Mouse (Mus musculus) large intestine, adult 2 months (tissue): ENCODE results near the gene Pdzd7. TPM values are rescaled to one million over a fixed set of nuclear protein-coding genes. Genes with fewer than 3 reads are reported as not detected.

Experiments
- DNase-seq: peaks from one replicate; pipeline ENCODE4 v3.0.0-alpha.2; 2012; ENCODE audit warnings: low read depth, low spot score
- WGBS: fragments of 180-500 bp; shearing (Covaris S2); methylation state at CpG from one replicate; pipeline ENCODE4 v1.1.7; 2018; 5-methylcytosine and 5-hydroxymethylcytosine counted together
- polyA plus RNA-seq: library from polyadenylated mRNA; depleted of rRNA; stranded (reverse); fragments of >200 nt; gene quantifications from 2 replicates; pipeline ENCODE4 v1.2.3, GENCODE M21; 2012; rRNA removed

The Pdzd7 gene
- polyA plus RNA-seq, 1 experiment: 0.19 TPM

DNA sequence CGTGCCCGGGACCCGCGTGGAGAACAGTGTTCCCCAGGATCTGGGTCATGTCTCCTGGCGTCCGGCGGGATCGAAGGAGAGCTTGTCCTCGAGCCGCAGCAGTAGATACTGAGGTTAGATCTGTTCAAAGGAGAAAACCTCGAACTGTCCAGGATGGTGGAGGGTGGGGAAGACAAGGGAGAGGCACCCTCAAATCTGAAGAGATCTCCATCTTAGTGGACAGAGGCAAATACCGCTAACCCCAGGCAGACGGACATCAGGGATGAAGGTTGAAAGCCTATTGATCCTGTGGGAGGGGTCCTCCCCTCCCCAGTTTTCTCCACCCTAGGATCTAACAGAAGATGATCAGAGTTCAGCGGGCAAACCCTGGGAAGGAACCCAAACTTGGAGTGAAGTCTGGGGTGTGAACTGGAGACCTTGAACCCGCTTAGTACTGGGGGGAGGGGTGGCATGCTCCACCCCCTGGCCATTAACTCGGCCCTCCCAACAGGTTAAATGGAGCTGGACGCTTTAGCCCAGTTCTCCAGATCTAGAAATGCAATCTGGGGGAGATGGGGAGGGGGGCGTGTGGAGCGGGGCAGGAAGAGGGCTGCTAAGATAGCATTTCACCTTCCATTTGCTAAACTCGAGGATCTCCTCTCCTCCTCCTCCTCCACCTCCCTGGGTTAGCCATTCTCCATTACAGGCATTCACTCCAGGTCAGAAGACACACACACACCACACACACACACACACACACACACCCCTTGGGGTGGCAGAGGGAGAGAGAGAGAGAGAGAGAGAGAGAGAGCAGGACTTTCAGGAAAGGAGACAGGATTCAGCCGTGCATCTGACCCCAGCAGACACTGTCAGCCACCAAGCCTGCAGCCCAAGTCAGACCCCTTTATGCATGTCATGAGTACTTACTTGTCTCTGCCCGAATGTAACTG lies 55.7 kb downstream of the Pdzd7 start:
- WGBS: 10% methylated on average over 22 of the region's 22 CpGs
- no peak for DNase-seq

DNA sequence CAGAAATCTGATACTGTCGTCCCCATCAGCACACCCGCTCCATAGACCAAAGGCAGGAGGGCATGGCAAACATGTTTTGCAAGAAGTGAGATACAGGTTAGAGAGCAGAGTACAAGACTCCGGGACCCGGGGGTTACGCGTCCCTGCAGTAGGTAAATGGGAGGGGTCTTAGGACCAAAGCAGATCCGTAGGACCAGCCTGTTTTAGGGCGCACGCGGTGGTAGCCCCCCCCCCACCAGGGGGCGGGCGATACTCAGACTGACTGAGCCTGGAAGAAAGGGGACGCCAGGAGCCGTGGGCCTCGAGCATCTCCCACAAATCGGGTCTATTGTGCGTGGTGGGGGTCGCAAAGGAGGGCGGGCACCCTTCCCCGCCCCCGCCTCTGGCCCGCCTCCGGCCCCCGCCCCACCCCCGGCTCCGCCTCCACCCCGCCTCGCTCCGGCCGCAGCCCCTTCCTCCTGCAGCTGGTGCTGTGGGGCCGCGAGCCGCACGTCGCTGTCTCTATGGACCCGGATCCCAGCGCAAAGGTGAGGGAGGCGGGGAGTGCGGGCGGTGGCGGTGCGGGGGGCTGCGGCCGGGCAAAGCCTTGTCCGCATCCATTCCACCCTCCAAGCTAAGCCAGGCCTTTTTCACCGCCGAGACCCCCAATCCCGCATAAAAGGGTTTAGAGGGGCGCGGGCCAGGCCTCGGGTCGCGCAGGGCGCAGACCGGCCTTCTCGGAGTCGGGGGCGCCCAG lies 56.5 kb downstream of the Pdzd7 start, which contains the start of gene Sema4g:
Gene Sema4g, plus strand, starts transcription at position 271 of the 736 bp plus-strand sequence.
- DNase-seq: no peak
- under 1% methylated on average over 58 of the region's 58 CpGs for WGBS

DNA sequence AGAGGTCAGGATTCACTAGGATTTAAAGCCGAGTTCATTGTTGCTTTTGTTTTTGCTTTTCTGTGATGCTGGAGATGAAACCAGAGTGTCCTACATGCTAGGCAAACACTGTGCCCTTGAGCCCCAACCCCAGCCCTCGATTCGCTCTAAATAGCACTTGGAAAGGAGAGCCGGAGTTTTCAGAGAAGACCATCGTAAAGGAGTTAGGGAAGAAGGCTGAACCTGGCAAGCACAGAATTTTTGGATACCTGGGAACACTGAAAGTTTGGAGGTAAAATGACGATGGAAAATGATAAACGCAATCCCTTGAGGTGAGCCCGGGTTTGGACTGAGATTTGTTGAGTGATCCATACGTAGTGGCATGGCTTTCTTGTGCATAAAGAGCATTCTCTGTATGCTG lies 57.2 kb downstream of the Pdzd7 start:
- WGBS: 27% methylated on average over 9 of the region's 9 CpGs
- no peak for DNase-seq

DNA sequence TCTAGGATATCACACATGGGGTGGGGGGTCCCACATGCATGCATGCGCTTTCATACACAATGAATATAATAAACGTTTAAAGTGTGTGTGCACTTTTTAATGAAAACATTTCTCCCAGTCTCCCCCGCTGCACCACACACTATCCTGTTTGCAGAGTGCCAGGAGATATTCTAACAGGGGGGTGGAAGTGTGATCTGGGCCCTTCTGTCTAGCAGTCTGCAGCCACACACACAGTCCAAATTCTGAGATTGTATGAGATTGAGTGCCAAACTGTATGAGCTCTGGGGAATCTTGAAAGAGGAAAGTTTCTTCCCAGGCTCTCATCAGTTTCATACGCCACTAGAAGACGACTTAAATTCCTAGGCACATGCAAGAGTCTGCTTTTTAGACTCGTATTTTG lies 57.7 kb downstream of the Pdzd7 start:
- no peak for DNase-seq

DNA sequence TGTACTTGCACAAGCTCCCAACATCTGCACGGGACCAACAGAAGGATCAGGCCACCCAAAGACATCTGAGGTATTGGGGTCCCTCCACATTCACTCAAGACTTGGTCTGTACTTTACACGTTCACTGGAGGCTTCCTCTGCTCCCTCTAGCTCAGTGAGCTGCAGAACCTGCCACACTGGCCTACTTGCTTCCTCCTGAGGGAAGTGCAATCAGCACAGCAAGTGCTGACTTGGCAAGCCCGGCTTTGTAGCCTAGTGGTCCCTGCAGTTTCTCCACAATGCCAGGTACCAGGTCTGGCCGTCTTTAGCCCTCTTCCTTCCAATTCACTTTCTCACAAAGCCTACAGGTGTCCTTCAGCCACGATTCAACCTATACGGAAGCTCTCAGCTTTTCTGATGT lies 58.5 kb downstream of the Pdzd7 start:
- no peak for DNase-seq

More for the DNA sequence above, 57.7 kb downstream of the Pdzd7 start:
- WGBS: 55% methylated on average over 6 of the region's 6 CpGs

GRCm38 (mm10) chr19:44985159-44985988 lies 60.1 kb downstream of the Pdzd7 start:
- no peak for DNase-seq
- WGBS: 20% methylated on average over 5 of the region's 5 CpGs

More for the DNA sequence above, 58.5 kb downstream of the Pdzd7 start:
- WGBS: 32% methylated on average over 6 of the region's 6 CpGs

GRCm38 (mm10) chr19:44984420-44984819 lies 61.1 kb downstream of the Pdzd7 start:
- DNase-seq: no peak
- 71% methylated on average over 4 of the region's 4 CpGs for WGBS

- no peak for DNase-seq
- whole genome bisulfite sequencing: 41% methylated on average over 6 of the region's 6 CpGs
These were observed 62.2 kb downstream of the Pdzd7 start for GRCm38 (mm10) chr19:44983366-44983765.

GRCm38 (mm10) chr19:44982477-44983115 lies 62.9 kb downstream of the Pdzd7 start:
- WGBS: 19% methylated on average over 7 of the region's 7 CpGs
- DNase-seq: no peak

DNA sequence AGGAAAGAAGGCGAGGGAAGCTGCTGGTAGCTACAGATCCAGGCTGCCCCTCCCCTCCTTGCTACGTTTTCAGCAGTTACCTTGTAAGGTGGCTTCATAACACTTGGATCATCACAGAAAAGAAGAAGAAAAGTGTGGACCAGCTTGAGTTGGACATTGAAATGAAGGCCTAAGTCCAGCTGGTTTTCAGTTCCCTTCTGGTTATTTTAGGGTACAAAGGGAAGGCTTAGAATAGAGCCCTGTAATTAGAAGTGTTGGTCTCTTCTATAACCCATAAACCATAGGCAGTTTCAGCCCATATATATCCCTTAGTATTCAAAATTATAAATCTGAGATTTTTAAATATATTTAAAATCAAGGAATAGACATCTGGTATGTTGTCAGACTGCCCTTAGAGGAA lies 64.7 kb downstream of the Pdzd7 start:
- WGBS: 74% methylated on average over 2 of the region's 2 CpGs
- DNase-seq: no peak

- no peak for DNase-seq
- WGBS: 38% methylated on average over 6 of the region's 6 CpGs
These were observed 68.4 kb downstream of the Pdzd7 start for GRCm38 (mm10) chr19:44977148-44977547.

Other genes with a start within 250 kb of the Pdzd7 start
- 5.0 and 13.5 TPM in 2 replicates for gene Slf2, start 114.6 kb downstream of the Pdzd7 start, polyA plus RNA-seq
- 200 and 362 TPM in 2 replicates for gene Sema4g, start 56.6 kb downstream of the Pdzd7 start, polyA plus RNA-seq
- 10.2 and 11.4 TPM in 2 replicates for gene Twnk, start 40.1 kb downstream of the Pdzd7 start, polyA plus RNA-seq
- 73.1 and 85.3 TPM in 2 replicates for gene Mrpl43, start 39.3 kb downstream of the Pdzd7 start, polyA plus RNA-seq
- 34.7 and 39.6 TPM in 2 replicates for gene Lzts2, start 31.3 kb downstream of the Pdzd7 start, polyA plus RNA-seq
- 10.2 and 11.4 TPM in 2 replicates for gene Sfxn3, start 1.8 kb upstream of the Pdzd7 start, polyA plus RNA-seq
- gene Kazald1, start 29.5 kb upstream of the Pdzd7 start, polyA plus RNA-seq: 1.1 and 1.6 TPM in 2 replicates
- gene Tlx1, start 105.0 kb upstream of the Pdzd7 start, polyA plus RNA-seq: not detected in 2 replicates
- not detected in 2 replicates for gene Lbx1, start 190.1 kb upstream of the Pdzd7 start, polyA plus RNA-seq